Mouse (Mus musculus) frontal cortex, adult 2 months (tissue): ENCODE measurements around the gene Gm9936. TPM values are rescaled to one million over a fixed set of nuclear protein-coding genes. Genes with fewer than 3 reads are reported as not detected.

Experiments used
- polyA plus RNA-seq: library from polyadenylated mRNA; depleted of rRNA; stranded (reverse); fragments of >200 nt; gene quantifications from 2 replicates; pipeline ENCODE4 v1.2.3, GENCODE M21; 2012; rRNA removed

Gm9936 gene
- polyA plus RNA-seq, 1 experiment = 0.40 TPM

Other genes with a start within 250 kb of the Gm9936 start
- 1.9 and 2.2 TPM in 2 replicates for gene Trpv4, start 200.3 kb downstream of the Gm9936 start, polyA plus RNA-seq
- 51.5 and 58.9 TPM in 2 replicates for gene Gltp, start 167.7 kb downstream of the Gm9936 start, polyA plus RNA-seq
- gene Tchp, start 150.9 kb downstream of the Gm9936 start, polyA plus RNA-seq = 19.9 and 20.3 TPM in 2 replicates
- gene Ankrd13a, start 84.0 kb downstream of the Gm9936 start, polyA plus RNA-seq = 32.8 and 33.0 TPM in 2 replicates
- 48.1 and 49.1 TPM in 2 replicates for gene Git2, start 83.2 kb downstream of the Gm9936 start, polyA plus RNA-seq
- 223 and 253 TPM in 2 replicates for gene 1500011B03Rik, start 35.2 kb downstream of the Gm9936 start, polyA plus RNA-seq
- not detected in 2 replicates for gene 4930519G04Rik, start 5.0 kb downstream of the Gm9936 start, polyA plus RNA-seq
- 8.3 and 8.7 TPM in 2 replicates for gene Oasl2, start 38.3 kb upstream of the Gm9936 start, polyA plus RNA-seq
- gene Oasl1, start 64.6 kb upstream of the Gm9936 start, polyA plus RNA-seq = 0.48 and 0.78 TPM in 2 replicates
- gene 2210016L21Rik, start 83.5 kb upstream of the Gm9936 start, polyA plus RNA-seq = 112 and 115 TPM in 2 replicates
- gene Hnf1a, start 112.4 kb upstream of the Gm9936 start, polyA plus RNA-seq = not detected in 2 replicates
- gene Sppl3, start 152.5 kb upstream of the Gm9936 start, polyA plus RNA-seq = 70.2 and 71.3 TPM in 2 replicates
- not detected in 2 replicates for gene Gm10401, start 239.6 kb upstream of the Gm9936 start, polyA plus RNA-seq